Mouse (Mus musculus) ES-Bruce4 (cell line): ENCODE measurements at regions not wholly inside any gene's neighbourhood (a gene's known extent, or its start where the extent isn't known, plus 50 kb on each side); places are given as distances from the start of the nearest gene placed in this dataset.
"Not testable (repeated sequence)": the region's sequence is repeated elsewhere in the genome, so short reads cannot be mapped to it uniquely, and the experiment has no call there.

ENCODE experiments used
- H3K27ac ChIP-seq: 2 replicates; pipeline ENCODE4 v1.5.1; 2012; ENCODE audit warnings: low read length, inconsistent platforms; ENCODE audit not compliant: insufficient read depth
- H3K27me3 ChIP-seq: 2 replicates; pipeline ENCODE4 v1.6.1; 2012; ENCODE audit warnings: mild to moderate bottlenecking, low read length, inconsistent platforms; ENCODE audit not compliant: control insufficient read depth, poor library complexity, insufficient read depth, severe bottlenecking
- H3K36me3 ChIP-seq: 2 replicates; pipeline ENCODE4 v1.6.1; 2012; ENCODE audit warnings: inconsistent platforms, mild to moderate bottlenecking, low read length, moderate library complexity; ENCODE audit not compliant: control insufficient read depth, poor library complexity, insufficient read depth, severe bottlenecking
- H3K4me1 ChIP-seq: one replicate; pipeline ENCODE4 v1.8.1; 2011; ENCODE audit warnings: low read length; ENCODE audit not compliant: control insufficient read depth, insufficient read depth
- H3K4me3 ChIP-seq: 2 replicates; pipeline ENCODE4 v1.5.1; 2011; ENCODE audit warnings: low read depth, mild to moderate bottlenecking, low read length
- H3K9ac ChIP-seq: 2 replicates; pipeline ENCODE4 v1.6.1; 2012; ENCODE audit warnings: low read depth, mild to moderate bottlenecking, inconsistent platforms; ENCODE audit not compliant: poor library complexity, severe bottlenecking
- H3K9me3 ChIP-seq: replicated peaks from 2 replicates; pipeline ENCODE4 v1.6.1; 2012; ENCODE audit warnings: mild to moderate bottlenecking, low read length, inconsistent platforms; ENCODE audit not compliant: control insufficient read depth, poor library complexity, insufficient read depth, severe bottlenecking
- CTCF ChIP-seq: IDR thresholded peaks from one replicate; pipeline ENCODE4 v1.8.1; 2011; ENCODE audit warnings: low read depth, low read length
- EP300 ChIP-seq: IDR thresholded peaks from 2 replicates; pipeline ENCODE4 v1.6.1; 2011; ENCODE audit warnings: low read depth, low read length; ENCODE audit not compliant: insufficient read depth
- POLR2A ChIP-seq: IDR thresholded peaks from one replicate; pipeline ENCODE4 v1.8.1; 2011; ENCODE audit warnings: low read length; ENCODE audit not compliant: insufficient read depth

GRCm38 (mm10) chr1:136680173-136680572 lies 55.5 kb downstream of the Zfp281 start:
- peak overlapping the region; percentile 63 for H3K9ac ChIP-seq
- H3K4me3 ChIP-seq = no peak overlapping the region
- peaks cover 12% of the 10 kb centered on the region for H3K4me1 ChIP-seq
- TF ChIP-seq CTCF (no peak), EP300 (peak; percentile 82), POLR2A (no peak)
- H3K36me3 ChIP-seq = no peaks in the 10 kb centered on the region; the same call in 1 of the 2 replicates
- H3K9me3 ChIP-seq = no peaks in the 10 kb centered on the region
- H3K27ac ChIP-seq = peak overlapping the region; percentile 95
- H3K27me3 ChIP-seq = no peaks in the 10 kb centered on the region

- not testable (repeated sequence) for H3K9me3 ChIP-seq, H3K4me3 ChIP-seq, H3K36me3 ChIP-seq, H3K27me3 ChIP-seq
- Histone ChIP-seq H3K9ac (peak overlapping the region; percentile 65), H3K27ac (peak overlapping the region; percentile 78), H3K4me1 (peaks cover 12% of the 10 kb centered on the region)
- TF ChIP-seq EP300 = peak; percentile 94
Measured at GRCm38 (mm10) chr1:136682311-136682710, 57.6 kb downstream of the Zfp281 start.

GRCm38 (mm10) chr1:136683061-136683531 lies 58.4 kb downstream of the Zfp281 start:
- no peaks in the 10 kb centered on the region for H3K27me3 ChIP-seq
- no peaks in the 10 kb centered on the region; the same call in 1 of the 2 replicates for H3K36me3 ChIP-seq
- peak overlapping the region; percentile 65 for H3K9ac ChIP-seq
- no peak overlapping the region for H3K4me3 ChIP-seq
- no peaks in the 10 kb centered on the region for H3K9me3 ChIP-seq
- H3K27ac ChIP-seq = peak overlapping the region; percentile 78
- peaks cover 10% of the 10 kb centered on the region for H3K4me1 ChIP-seq
- no peak for TF ChIP-seq POLR2A
- no peak for TF ChIP-seq EP300
- no peak for TF ChIP-seq CTCF

- Histone ChIP-seq H3K27ac (peak overlapping the region; percentile 78), H3K9ac (peak overlapping the region; percentile 65)
Measured at GRCm38 (mm10) chr1:136683561-136684131, 58.9 kb downstream of the Zfp281 start.

GRCm38 (mm10) chr1:136684481-136684880 lies 59.8 kb downstream of the Zfp281 start:
- Histone ChIP-seq H3K36me3 (no peaks in the 10 kb centered on the region; the same call in 1 of the 2 replicates), H3K9ac (peak overlapping the region; percentile 65), H3K27ac (peak overlapping the region; percentile 89), H3K4me1 (peaks cover 10% of the 10 kb centered on the region), H3K27me3 (no peaks in the 10 kb centered on the region), H3K4me3 (peak overlapping the region; percentile 15; the same call in 1 of the 2 replicates), H3K9me3 (no peaks in the 10 kb centered on the region)
- TF ChIP-seq EP300 (no peak), POLR2A (no peak), CTCF (no peak)

More at GRCm38 (mm10) chr1:136683561-136684131, 58.9 kb downstream of the Zfp281 start:
- Histone ChIP-seq H3K27me3 (no peaks in the 10 kb centered on the region), H3K4me3 (peak overlapping the region; percentile 53), H3K4me1 (peaks cover 10% of the 10 kb centered on the region), H3K9me3 (no peaks in the 10 kb centered on the region), H3K36me3 (no peaks in the 10 kb centered on the region; the same call in 1 of the 2 replicates)
- TF ChIP-seq CTCF = no peak
- no peak for TF ChIP-seq POLR2A
- peak; percentile 78 for TF ChIP-seq EP300
